Mouse (Mus musculus): ENCODE data around the gene Tmem221.

Gene Tmem221

DNA sequence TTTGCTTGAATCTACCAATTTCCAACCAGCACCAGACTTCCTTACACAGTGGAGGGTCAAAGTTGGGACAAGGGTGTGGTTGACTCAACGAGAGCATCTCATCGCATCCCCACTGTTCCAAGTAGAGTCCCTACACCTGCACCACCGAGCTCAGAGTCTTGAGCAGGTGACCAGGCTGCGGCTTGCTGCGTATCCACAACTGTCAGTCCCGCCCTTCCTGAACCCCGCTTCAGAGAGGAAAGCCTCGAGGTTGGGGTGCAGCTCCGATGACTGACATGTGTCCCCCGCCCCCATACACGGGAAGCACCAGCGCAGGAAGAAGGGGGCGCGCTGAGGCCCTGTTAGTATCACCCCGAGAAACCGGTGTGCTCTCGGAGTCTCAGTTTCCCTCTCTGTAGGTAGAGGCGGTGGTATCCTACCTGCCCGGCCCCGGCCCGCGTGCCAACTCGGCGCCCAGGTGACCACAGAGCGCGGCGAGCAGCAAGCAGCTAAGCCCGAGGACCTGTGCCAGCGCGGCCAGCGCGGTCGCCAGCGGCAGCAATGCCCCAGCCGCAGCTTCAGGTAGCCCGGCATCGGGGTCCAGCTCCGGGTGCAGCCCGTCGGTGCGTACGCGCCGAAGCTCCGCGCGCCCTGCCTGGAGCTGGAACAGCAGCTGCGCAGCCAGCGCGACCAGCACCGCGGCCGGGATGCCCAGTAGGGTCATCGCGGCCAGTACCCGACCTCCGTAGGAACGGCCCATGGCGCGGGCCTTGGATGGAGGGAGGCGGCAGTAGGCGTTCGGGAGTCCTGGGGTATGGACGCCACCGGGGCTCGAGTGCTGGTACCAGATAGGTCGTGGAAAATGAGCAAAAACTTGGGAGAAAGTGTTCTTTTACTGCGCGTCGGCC lies at the start of gene Tmem221:
Gene Tmem221, minus strand, starts transcription at position 801 of the 887 bp plus-strand sequence.
- no peak for DNase-seq (ENCODE audit: low spot score in 2 of 2)

GRCm38 (mm10) chr8:71604021-71604420 lies 45.4 kb upstream of the Tmem221 start:
- DNase-seq (ENCODE audit: low spot score in 2 of 2) = no peak

DNA sequence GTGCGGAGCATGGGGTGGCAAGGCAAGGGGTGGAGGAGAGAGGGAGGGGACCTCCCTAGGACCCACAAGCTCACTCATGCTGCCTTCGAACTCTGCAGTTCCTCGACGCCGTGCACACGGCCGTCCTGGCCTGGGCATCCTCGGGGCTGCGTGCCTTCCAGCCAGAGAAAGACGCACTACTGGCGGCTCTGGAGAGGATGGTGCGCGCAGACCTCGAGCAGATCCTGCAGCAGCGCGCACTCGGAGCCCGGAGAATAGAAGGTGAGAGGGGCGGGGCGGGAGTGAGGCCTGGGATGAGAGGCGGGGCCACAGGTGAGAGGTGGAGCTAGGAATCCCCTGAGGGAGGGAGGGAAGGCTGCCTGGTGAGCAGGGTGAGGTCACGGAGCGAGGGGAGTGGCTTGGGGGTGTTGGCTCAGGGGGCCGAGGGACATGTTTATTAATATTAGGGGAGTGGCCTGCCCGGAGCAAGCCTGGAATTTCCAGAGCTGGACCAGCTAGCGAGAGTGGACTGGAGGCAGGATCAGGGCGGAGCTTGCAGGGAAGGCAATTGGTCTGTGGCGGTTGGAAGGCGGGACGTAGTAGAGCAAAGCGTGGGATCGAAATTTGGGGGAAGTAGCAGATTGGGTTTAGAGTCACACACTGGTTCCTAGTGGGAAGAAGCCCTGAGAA lies 44.1 kb upstream of the Tmem221 start:
- DNase-seq (ENCODE audit: low spot score in 2 of 2) = no peak

DNA sequence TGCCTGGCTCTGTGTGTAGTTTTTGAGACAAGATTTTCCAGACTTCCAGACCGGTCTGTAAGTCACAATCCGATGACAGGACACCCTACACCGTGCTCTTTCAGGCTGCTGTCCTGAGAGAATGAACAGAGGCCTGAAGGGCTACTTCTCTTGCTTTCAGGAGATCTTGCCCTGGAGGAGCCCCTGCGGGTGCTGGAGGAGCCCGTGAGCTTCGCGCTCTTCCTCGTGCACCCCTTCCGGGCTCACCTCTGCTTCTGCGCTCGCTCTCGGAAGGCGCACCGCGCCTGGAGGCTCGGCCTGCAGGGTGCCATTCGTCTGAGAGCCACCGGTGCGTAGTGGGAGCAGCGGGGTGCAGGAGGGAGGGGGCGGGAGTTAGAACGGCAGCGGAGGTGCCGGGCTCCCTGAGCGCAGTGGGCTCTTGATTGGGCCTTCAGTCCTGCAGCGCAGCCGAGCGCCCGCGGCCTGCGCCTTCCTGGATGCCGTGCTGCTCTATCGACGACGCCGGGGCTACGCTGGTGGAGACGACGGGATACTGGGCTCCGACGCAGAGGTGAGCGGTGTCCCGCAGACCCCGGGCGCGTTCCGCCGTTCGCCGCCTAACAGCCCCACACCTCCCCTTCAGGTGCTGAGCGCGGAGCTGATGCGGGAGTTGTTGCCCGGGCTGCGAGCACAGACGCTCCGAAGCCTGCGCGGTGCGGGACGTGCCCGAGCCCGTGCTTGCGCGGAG lies 43.4 kb upstream of the Tmem221 start:
- no peak for DNase-seq (ENCODE audit: low spot score in 2 of 2)

DNA sequence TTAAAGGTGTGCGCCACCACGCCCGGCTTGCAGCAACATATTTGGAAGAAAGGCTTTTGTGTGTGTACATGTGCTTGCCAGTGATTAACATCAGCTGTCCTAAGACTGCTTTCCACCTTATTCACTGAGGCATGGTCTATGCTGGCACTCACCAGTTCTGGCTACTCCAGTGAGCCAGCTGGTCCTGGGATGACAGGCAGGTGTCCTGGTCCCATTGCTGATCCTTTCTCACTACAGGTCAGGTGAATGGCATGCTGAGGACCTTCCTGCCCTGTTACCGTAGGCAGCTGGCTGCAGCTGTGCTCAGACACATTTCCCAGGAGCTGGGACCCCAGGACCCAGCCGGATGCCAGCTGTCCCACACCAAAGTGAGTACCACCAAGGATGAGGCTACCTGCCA lies 40.2 kb upstream of the Tmem221 start:
- DNase-seq (ENCODE audit: low spot score in 2 of 2) = no peak

GRCm38 (mm10) chr8:71598375-71598774 lies 39.7 kb upstream of the Tmem221 start:
- no peak for DNase-seq (ENCODE audit: low spot score in 2 of 2)

GRCm38 (mm10) chr8:71597451-71597850 lies 38.8 kb upstream of the Tmem221 start, which contains the start of gene Fam129c:
Gene Fam129c (plus strand): TSS chr8:71597648.
- no peak for DNase-seq (ENCODE audit: low spot score in 2 of 2)

DNA sequence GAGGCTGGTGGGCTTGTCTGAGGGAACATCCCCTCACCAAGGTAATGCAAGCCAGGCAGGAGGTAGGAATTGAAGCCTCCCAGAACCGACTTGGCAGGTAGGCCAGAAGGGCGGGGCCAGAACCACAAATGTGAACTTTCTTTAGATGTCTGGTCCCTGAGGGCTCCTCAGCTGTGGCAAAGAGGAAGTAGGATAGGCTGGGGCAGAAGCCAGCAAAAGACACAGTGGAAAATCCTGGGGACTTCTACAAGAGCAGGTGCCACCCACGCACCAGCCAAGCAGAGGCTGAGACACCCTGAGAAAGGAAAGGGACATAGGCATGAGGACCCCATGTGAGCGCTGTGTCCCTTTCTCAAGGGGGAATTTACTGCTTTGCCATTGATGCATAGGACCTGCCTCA lies 38.1 kb upstream of the Tmem221 start:
- no peak for DNase-seq (ENCODE audit: low spot score in 2 of 2)

- no peak for DNase-seq (ENCODE audit: low spot score in 2 of 2)
These were observed 37.7 kb upstream of the Tmem221 start for GRCm38 (mm10) chr8:71596384-71596783.

- peak; percentile 79 to 80 for DNase-seq (ENCODE audit: low spot score in 2 of 2)
These were observed 37.2 kb upstream of the Tmem221 start for GRCm38 (mm10) chr8:71595862-71596261.

DNA sequence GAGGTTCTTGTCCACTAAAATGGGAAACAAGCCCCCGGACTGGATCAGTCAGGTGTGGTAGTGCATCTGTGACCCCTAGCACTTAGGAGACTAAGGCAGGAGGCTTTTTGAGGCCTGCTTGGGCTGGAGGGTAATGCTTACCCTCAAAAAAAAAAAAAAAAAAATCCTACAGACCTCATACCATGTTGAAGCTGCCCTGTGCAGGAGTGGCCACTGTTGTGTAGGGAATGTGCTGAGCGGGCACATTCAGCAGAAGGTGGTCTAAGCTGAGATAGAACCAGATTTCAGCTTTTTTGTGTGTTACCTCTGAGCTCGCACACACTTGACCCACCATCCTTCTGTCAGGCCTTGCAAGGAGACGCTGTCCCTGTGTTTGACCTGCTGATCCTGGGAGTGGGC lies 35.7 kb upstream of the Tmem221 start:
- DNase-seq (ENCODE audit: low spot score in 2 of 2) = no peak

DNA sequence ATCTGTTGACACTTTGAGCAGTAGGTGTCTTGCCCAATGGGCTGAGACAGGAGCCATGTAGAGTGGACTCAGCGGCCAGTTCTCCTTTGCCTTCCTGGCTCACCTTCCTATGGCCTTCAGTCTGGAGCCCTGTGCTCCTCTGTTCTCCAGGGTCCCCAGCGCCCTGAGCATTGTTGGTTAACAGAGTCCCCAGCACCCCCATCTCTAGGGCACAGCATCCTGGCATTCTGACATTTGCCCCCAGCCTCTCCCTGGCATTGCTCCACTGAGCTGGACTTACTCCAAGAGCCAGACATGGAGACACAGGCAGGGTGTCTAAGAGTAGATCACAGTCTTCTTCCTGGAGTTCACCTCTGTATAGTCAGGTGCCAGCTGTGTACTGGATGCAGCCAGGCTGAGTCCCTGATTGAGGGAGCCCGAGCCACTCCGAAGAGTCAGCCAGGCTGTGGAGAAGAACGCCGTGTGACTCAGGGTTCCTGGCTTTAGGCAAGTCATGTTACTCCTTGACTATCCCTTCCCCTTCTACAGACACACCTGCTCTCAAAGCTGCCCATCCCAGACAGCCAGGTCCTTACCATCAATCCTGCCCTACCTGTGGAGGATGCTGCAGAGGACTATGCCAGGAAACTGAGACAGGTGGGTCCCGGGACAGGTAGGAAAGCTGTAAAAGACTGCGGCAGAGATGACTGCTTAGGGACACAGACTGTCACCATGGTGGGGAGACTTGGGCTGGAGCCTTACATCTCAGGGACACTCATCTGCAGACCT lies 35.1 kb upstream of the Tmem221 start:
- no peak for DNase-seq (ENCODE audit: low spot score in 2 of 2)

GRCm38 (mm10) chr8:71592374-71593170 lies 33.9 kb upstream of the Tmem221 start:
- peak; percentile 90 to 92 for DNase-seq (ENCODE audit: low spot score in 2 of 2)

- peak; percentile 94 to 95 for DNase-seq (ENCODE audit: low spot score in 2 of 2)
These were observed 33.1 kb upstream of the Tmem221 start, which contains the start of gene Pgls for GRCm38 (mm10) chr8:71591471-71592373. Gene Pgls (plus strand): TSS chr8:71592176.

- no peak for DNase-seq (ENCODE audit: low spot score in 2 of 2)
These were observed 32.3 kb upstream of the Tmem221 start for GRCm38 (mm10) chr8:71591017-71591416.

- DNase-seq (ENCODE audit: low spot score in 2 of 2) = no peak
These were observed 30.1 kb upstream of the Tmem221 start for GRCm38 (mm10) chr8:71588762-71589161.

GRCm38 (mm10) chr8:71586891-71587290 lies 28.2 kb upstream of the Tmem221 start:
- DNase-seq (ENCODE audit: low spot score in 2 of 2) = no peak

- DNase-seq (ENCODE audit: low spot score in 2 of 2) = no peak
These were observed 21.5 kb upstream of the Tmem221 start for GRCm38 (mm10) chr8:71580201-71580600.

DNA sequence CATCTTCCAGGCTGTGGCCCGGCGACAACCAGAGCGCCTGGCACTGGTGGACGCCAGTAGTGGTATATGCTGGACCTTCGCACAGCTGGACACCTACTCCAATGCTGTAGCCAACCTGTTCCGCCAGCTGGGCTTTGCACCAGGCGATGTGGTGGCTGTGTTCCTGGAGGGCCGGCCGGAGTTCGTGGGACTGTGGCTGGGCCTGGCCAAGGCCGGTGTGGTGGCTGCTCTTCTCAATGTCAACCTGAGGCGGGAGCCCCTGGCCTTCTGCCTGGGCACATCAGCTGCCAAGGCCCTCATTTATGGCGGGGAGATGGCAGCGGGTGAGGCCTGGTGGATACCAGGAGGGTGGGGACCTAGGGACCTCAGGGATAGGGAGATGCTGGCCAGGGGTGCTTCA lies 20.8 kb upstream of the Tmem221 start:
- DNase-seq (ENCODE audit: low spot score in 2 of 2) = no peak

DNA sequence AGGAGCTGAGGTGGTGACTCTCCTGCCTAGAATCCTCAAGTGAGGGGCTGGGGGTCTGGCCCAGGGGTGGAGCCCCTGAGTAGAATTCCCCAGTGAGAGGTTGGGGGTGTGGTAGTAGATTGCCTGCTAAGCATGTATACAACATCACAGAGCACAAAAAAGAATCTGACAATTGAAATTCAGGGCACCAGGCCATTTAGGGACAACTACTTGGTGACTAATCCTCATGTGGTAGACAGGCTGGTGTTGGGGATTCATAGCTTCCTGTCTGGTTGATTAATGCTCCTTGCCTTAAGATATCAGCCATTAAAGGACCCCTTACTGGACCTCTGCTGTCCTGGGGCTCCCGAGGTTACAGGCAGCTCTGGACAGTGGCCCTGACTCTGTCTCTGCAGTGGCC lies 20.3 kb upstream of the Tmem221 start:
- DNase-seq (ENCODE audit: low spot score in 2 of 2) = no peak
